Mouse (Mus musculus) midbrain, embryonic 14.5 days (tissue): ENCODE data around the gene Prkg1. TPM values are rescaled to one million over a fixed set of nuclear protein-coding genes. Genes with fewer than 3 reads are reported as not detected.
"Not testable (repeated sequence)": the region's sequence is repeated elsewhere in the genome, so short reads cannot be mapped to it uniquely, and the experiment has no call there.

ENCODE experiments used
- ATAC-seq: fragments of 200-750 bp; cut with Nextera tagmentation; 2 replicates; pipeline ENCODE4 v1.8.0; 2017; ENCODE audit warnings: moderate number of reproducible peaks, moderate library complexity; ENCODE audit not compliant: low FRiP score, low TSS enrichment
- DNase-seq: peaks from one replicate; pipeline ENCODE4 v3.0.0-alpha.2; 2015
- H3K27ac ChIP-seq: fragments of 300-500 bp; sonication (generic); replicated peaks from 2 replicates; pipeline ENCODE4 v1.5.1; 2014; ENCODE audit warnings: mild to moderate bottlenecking, low read depth, low read length, moderate library complexity
- H3K27me3 ChIP-seq: fragments of 300-500 bp; sonication (generic); 2 replicates; pipeline ENCODE4 v1.6.1; 2014; ENCODE audit warnings: low read length, control low read depth, mixed read lengths; ENCODE audit not compliant: control insufficient read depth, insufficient read depth
- H3K36me3 ChIP-seq: fragments of 300-500 bp; sonication (generic); 2 replicates; pipeline ENCODE4 v1.6.1; 2014; ENCODE audit warnings: low read length, control low read depth; ENCODE audit not compliant: control insufficient read depth, insufficient read depth
- H3K4me1 ChIP-seq: fragments of 300-500 bp; sonication (generic); 2 replicates; pipeline ENCODE4 v1.6.1; 2014; ENCODE audit warnings: mild to moderate bottlenecking, antibody characterized with exemption, low read length, control low read depth; ENCODE audit not compliant: control insufficient read depth, insufficient read depth
- H3K4me2 ChIP-seq: fragments of 300-500 bp; sonication (generic); 2 replicates; pipeline ENCODE4 v1.6.1; 2014; ENCODE audit warnings: mild to moderate bottlenecking, low read length, moderate library complexity
- H3K4me3 ChIP-seq: fragments of 300-500 bp; sonication (generic); replicated peaks from 2 replicates; pipeline ENCODE4 v1.5.1; 2014; ENCODE audit warnings: low read depth, low read length
- H3K9ac ChIP-seq: fragments of 300-500 bp; sonication (generic); replicated peaks from 2 replicates; pipeline ENCODE4 v1.6.1; 2014; ENCODE audit warnings: mild to moderate bottlenecking, low read length, moderate library complexity
- H3K9me3 ChIP-seq: fragments of 300-500 bp; sonication (generic); 2 replicates; pipeline ENCODE4 v1.6.1; 2016; ENCODE audit warnings: low read length, control low read depth, mixed read lengths; ENCODE audit not compliant: control insufficient read depth
- WGBS: fragments of 180-500 bp; shearing (Covaris S2); extraction: QIAGEN DNeasy Blood & Tissue Kit; methylation state at CpG from one replicate; pipeline ENCODE4 v1.1.7; 2014; 5-methylcytosine and 5-hydroxymethylcytosine counted together
- polyA plus RNA-seq: library from polyadenylated mRNA; unstranded; fragments of >200 nt; fragmentation: Nextera tagmentation; extraction: Ambion mirVana; gene quantifications from 2 replicates; pipeline ENCODE4 v1.2.1, GENCODE M21; 2014

Gene Prkg1
- polyA plus RNA-seq, 1 experiment from 2014 or later, result 3.9 TPM

DNA sequence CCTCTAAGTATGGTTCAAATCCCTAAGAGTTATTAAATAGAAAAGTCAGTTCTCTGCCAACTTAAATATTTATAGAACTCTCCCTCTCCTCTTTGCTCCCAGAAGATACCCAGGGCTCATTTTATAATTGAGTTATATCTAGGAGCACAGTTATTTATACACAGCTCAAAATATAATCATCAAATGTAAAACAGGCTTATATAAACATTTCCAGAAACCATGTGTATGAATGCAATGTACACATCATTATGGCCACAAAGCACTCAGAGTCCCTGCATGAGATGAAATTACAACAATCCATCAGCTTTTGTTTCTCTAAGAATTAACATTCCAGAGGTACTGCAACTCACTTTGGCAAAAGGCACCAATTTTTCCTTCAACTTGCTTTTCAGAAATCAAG lies 504.3 kb downstream of the Prkg1 start:
- H3K36me3 ChIP-seq, result no peaks in the 10 kb centered on the region
- no peaks in the 10 kb centered on the region for H3K4me1 ChIP-seq
- no peaks in the 10 kb centered on the region for H3K27me3 ChIP-seq
- no peak overlapping the region for H3K9ac ChIP-seq
- ATAC-seq, result no peak
- no peaks in the 10 kb centered on the region for H3K9me3 ChIP-seq
- H3K4me3 ChIP-seq, result no peak overlapping the region
- DNase-seq, result no peak
- no peak overlapping the region for H3K27ac ChIP-seq
- H3K4me2 ChIP-seq, result no peak overlapping the region

GRCm38 (mm10) chr19:31255780-31256179 lies 509.1 kb downstream of the Prkg1 start:
- Histone ChIP-seq H3K4me3 (no peak overlapping the region), H3K9me3 (no peaks in the 10 kb centered on the region), H3K9ac (no peak overlapping the region), H3K27me3 (no peaks in the 10 kb centered on the region), H3K4me1 (no peaks in the 10 kb centered on the region), H3K36me3 (no peaks in the 10 kb centered on the region), H3K4me2 (no peak overlapping the region), H3K27ac (no peak overlapping the region)
- WGBS, result 86% methylated on average over 2 of the region's 2 CpGs
- ATAC-seq, result no peak
- no peak for DNase-seq

DNA sequence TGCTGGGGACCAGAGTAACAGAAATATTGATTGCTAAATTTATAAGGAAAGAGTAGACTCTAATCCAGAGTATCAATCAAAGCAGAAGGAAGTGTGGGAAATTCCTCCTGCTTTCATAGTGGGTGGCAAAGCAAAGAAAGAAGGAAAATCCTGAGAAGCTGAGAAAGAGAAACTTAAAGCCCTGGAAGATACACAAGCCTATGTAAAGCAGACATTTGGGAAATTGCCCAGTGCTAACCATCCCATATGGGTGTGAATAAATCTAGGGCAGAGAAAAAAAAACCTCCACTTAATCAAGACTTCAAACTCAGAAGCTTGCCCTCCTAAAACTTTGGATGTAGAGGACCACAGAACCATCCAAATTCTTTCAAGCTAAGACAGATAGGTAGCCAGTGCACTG lies 532.4 kb downstream of the Prkg1 start:
- DNase-seq, result no peak
- Histone ChIP-seq H3K9ac (no peak overlapping the region), H3K9me3 (no peaks in the 10 kb centered on the region), H3K4me1 (no peaks in the 10 kb centered on the region), H3K27ac (no peak overlapping the region), H3K4me3 (no peak overlapping the region), H3K36me3 (no peaks in the 10 kb centered on the region), H3K27me3 (no peaks in the 10 kb centered on the region), H3K4me2 (no peak overlapping the region)
- ATAC-seq, result no peak

GRCm38 (mm10) chr19:31228385-31228784 lies 536.4 kb downstream of the Prkg1 start:
- DNase-seq, result no peak
- Histone ChIP-seq H3K9ac (no peak overlapping the region), H3K36me3 (no peaks in the 10 kb centered on the region), H3K4me3 (no peak overlapping the region), H3K27ac (no peak overlapping the region), H3K9me3 (no peaks in the 10 kb centered on the region), H3K4me1 (no peaks in the 10 kb centered on the region), H3K27me3 (no peaks in the 10 kb centered on the region), H3K4me2 (no peak overlapping the region)
- WGBS, result 63% methylated on average over 3 of the region's 3 CpGs
- no peak for ATAC-seq

- ATAC-seq, result no peak
- H3K9me3 ChIP-seq, result no peaks in the 10 kb centered on the region
- no peaks in the 10 kb centered on the region for H3K4me1 ChIP-seq
These were observed 541.4 kb downstream of the Prkg1 start for GRCm38 (mm10) chr19:31223457-31223856.

GRCm38 (mm10) chr19:31219261-31219660 lies 545.6 kb downstream of the Prkg1 start:
- H3K9me3 ChIP-seq, H3K4me1 ChIP-seq, H3K27me3 ChIP-seq, H3K9ac ChIP-seq, H3K27ac ChIP-seq, H3K36me3 ChIP-seq, H3K4me3 ChIP-seq, H3K4me2 ChIP-seq, ATAC-seq, DNase-seq: not testable (repeated sequence)
- 89% methylated on average over 4 of the region's 4 CpGs for WGBS

More at GRCm38 (mm10) chr19:31223457-31223856, 541.4 kb downstream of the Prkg1 start:
- no peaks in the 10 kb centered on the region for H3K27me3 ChIP-seq
- no peak overlapping the region for H3K4me3 ChIP-seq
- 91% methylated on average over 1 of the region's 1 CpGs for WGBS
- H3K27ac ChIP-seq, result no peak overlapping the region
- no peak overlapping the region for H3K4me2 ChIP-seq
- H3K9ac ChIP-seq, result no peak overlapping the region
- no peak for DNase-seq
- H3K36me3 ChIP-seq, result no peaks in the 10 kb centered on the region

DNA sequence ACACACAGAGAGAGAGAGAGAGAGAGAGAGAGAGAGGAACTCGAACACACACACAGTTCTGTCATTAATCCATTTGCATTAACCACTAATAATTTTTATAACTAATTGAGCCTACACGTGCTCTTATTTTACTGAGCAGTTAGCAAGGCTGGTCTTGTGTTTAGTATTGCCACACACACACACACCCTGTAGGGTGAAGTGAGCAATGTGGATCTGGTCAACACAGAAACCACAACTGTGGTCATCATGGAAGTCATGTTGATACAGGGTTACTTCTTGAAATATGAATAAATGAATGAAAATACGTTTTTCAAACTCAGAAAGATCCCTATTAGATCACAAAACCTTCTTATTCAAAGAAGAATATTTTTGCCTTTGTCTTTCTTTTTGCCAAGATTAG lies 554.0 kb downstream of the Prkg1 start:
- H3K9me3 ChIP-seq, result no peaks in the 10 kb centered on the region
- WGBS, result 76% methylated on average over 3 of the region's 3 CpGs
- DNase-seq, result no peak
- no peak for ATAC-seq
- H3K9ac ChIP-seq, result no peak overlapping the region
- no peak overlapping the region for H3K4me2 ChIP-seq
- H3K4me3 ChIP-seq, result no peak overlapping the region
- no peaks in the 10 kb centered on the region for H3K4me1 ChIP-seq
- no peak overlapping the region for H3K27ac ChIP-seq
- H3K36me3 ChIP-seq, result no peaks in the 10 kb centered on the region
- no peaks in the 10 kb centered on the region for H3K27me3 ChIP-seq

DNA sequence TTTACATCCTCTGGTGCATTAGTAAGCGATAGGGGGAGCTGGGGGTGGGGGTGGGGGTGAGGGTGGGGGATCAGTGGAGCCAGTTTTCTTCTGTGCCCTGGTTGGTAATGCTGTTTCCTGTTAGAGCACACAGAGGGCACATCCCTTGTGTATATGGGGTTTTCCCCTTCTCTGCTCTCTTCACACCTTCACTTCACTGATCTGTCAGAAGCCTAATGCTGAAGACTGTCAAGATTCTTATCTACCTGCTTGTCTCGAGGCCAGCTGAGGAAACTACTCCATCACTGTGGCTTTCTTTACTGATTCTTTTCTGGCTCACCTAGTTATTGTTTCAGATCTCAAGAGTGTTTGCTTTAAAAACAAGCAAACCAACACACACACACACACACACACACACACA lies 554.4 kb downstream of the Prkg1 start:
- Histone ChIP-seq H3K4me1 (no peaks in the 10 kb centered on the region), H3K9me3 (no peaks in the 10 kb centered on the region), H3K27me3 (no peaks in the 10 kb centered on the region), H3K27ac (no peak overlapping the region), H3K36me3 (no peaks in the 10 kb centered on the region), H3K4me2 (no peak overlapping the region), H3K9ac (no peak overlapping the region), H3K4me3 (no peak overlapping the region)
- DNase-seq, result no peak
- ATAC-seq, result no peak
- 51% methylated on average over 2 of the region's 2 CpGs for WGBS

- Histone ChIP-seq H3K4me3 (no peak overlapping the region), H3K9ac (no peak overlapping the region), H3K27me3 (no peaks in the 10 kb centered on the region), H3K27ac (no peak overlapping the region), H3K4me1 (0 out of 2 replicates have a peak, but pooled peaks cover 3% of the 10 kb centered on the region), H3K36me3 (no peaks in the 10 kb centered on the region), H3K9me3 (no peaks in the 10 kb centered on the region), H3K4me2 (no peak overlapping the region)
- ATAC-seq, result no peak
- 39% methylated on average over 5 of the region's 5 CpGs for WGBS
- peak; percentile 33 for DNase-seq
These were observed 565.2 kb downstream of the Prkg1 start for GRCm38 (mm10) chr19:31199583-31199982.
